Mouse (Mus musculus): Measurements from ENCODE around the gene Shisa6.
A peak's percentile ranks its signal among the peaks of the same experiment; 100 is the strongest.

Gene Shisa6

DNA sequence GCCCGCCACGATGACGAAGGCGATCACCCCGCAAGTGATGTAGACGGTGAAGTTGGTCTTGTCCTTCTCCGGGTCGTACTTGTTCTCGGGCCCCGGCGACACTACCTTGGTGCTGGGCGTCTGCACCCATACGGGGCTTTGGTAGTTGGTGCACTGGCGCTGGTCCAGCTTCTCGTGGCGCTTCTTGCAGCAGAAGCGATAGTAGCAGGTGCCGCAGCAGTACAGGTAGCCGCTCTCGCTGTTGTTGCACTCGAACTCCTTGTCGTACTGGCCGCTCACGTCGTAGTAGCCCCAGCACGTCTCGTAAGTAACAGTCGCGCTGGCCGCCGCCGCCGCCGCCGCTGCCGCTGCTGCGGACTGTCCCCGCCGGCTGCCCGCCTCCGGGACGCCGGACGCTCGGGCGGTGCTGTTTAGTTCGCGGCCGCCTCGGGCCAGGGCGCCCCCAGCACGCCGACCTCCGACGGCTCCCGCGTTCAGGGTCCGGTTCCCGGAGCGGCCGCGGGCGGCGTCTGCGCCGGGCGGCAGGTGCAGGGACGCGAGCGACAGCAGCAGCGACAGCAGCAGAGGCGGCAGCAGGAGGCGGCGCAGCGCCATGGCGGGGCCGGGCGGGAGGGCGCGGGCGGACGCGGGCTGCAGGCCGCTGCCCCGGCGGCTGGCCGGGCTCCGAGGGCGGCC, at the start of gene Shisa6:
Shisa6 (minus strand) TSS at position 594 of the 675 bp plus-strand sequence.
- DNase-seq (ENCODE audit: low read depth) = no peak

DNA sequence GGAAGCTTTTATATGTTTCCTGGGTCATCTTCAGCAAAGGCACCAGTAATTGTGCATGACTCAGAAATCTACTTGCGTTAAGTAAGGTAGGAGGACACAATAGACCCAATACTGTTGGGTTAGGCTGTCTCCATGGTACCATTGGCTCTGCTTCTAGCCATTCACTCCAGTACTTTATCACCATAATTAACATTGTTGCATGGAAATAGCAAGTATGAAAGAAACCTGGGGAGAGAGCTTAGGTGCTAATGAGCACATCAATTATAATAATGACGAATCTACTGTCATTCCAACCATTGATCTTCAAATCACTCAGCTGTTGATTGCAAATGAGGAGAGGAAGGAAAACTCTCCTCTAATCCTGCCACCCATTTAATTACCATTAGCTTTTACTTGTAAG, 48.1 kb upstream of the Shisa6 start:
- DNase-seq (ENCODE audit: low read depth) = no peak

DNA sequence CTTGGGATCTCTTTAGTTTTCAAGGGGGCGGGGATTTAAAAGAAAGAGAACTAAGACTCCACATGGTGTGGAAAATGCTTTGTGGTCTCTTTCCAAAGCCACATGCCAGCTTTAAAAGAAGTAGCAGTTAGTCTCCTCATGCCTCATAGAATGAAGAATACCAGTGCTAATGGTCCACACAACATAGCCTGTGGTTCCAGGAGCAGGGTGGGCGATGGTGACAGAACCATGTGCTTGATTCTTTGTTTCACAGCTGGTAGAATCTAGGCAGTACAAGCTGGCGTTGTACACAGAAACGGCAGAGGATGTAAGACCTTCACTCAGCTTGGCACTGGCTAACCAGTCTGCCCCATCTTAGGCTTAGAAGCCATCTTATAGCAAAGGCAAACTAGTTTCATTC, 43.3 kb upstream of the Shisa6 start:
- no peak for DNase-seq (ENCODE audit: low read depth)

DNA sequence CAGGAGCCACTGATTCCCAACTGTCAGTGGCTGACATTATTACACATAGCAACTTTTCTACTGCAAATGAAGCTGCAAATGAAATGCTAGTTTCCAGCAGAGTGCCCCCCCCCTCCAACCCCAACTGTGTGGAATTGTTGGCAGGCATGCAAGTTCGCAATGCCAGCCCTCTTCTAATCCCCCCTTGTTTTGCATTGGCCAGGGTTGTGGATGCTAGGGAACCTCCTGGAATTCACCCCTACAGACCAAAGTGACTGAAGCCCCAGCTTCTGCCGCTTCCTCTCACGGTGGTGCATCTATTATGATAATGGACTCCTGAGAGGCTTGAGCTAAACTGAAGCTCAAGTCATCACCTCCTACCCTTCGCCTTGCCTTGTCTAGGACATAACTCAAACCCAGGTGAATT, 42.6 kb upstream of the Shisa6 start:
- DNase-seq (ENCODE audit: low read depth) = no peak

DNA sequence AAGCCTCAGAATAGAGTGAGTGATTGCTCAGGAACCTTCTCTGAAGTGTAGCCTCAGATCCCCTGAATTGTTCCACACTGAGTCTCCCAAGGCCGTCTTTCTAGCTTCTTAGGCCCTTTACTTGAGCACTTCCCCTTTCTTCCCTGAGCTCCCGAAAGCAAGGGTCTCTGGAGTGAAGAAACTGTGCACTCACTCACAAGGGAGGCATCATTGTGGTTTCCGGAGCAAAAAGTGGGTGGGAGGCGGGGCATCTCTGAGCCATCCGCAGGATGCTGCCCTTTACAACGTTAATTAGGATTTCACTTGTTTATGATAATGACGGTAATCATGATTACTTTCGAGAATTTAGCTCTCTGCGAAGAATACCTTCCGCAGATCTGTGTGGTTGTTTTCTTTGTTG, 41.6 kb upstream of the Shisa6 start:
- DNase-seq (ENCODE audit: low read depth) = peak; percentile 22

DNA sequence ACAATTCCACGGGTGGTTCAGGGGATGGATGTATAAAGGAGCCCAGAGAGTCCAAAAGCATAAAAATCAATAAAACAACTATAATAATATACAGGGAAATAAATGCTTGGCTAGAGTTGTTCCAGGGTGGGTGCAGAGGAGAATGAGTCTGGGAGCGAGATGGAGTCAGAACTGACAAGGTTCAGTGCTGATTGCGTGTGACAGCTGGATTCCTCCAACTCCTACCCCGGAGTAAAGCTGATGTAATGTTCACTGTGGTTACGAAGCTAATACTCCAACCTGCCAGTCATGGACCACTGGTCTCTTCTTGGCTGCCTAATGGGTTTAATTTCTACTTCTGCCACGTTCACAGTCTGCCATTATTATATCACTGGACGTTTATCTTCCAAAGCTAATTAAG, 36.5 kb upstream of the Shisa6 start:
- no peak for DNase-seq (ENCODE audit: low read depth)

DNA sequence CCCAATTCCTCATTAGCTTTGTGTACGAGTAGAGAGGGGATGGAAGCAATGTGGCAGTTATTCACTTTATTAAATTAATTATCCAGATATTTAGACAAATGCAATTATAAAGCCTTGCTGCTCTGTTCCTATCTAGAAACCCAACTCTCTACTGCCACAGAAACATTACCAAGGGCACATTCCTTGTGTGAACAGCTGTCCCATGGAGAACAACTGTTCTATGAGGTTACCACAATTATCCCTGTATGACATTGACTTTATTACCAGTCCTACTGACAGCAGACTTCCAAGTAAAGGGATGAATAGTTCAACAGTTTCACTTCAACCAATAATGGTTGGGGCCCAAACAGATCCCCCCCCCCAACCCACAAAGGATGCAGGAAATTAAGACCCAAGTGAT, 12.1 kb upstream of the Shisa6 start:
- DNase-seq (ENCODE audit: low read depth) = no peak

DNA sequence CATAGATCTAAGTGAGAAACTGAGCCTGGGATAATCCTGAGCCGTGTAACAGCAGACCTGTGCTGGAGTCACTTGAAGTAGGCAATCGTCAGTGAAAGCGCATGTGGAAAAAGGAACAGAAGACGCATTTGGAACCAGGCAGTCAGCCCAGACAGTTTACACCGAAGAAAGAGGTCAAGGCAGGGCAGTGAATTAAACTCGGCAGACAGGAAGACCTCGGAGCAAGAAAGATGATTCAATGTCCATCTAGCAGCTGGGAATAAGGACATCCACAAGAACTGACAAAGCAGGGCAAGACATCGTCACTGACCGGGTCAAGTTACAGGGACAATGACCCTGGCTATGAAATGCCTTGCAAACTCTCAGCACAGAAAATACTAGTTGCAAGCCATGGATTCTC, 10.1 kb upstream of the Shisa6 start:
- no peak for DNase-seq (ENCODE audit: low read depth)

DNA sequence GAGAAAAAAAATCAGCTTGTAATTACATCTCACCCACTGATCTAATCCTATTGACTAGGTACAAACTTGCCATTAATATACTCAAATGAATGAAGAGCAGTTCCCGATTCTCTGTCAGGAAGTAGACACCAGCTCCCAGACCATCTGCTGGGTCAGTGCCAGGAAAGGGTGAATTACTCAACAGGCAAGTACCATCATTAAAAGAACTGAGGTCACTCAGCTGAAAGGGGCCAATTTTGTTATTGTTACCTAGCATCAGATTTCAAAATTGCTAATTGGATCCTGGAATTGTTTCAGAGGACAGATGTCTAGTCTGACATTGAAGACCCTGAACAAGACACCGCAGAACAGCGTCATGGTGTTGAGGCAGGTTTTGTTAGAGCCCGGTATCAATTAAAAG, 9.4 kb upstream of the Shisa6 start:
- no peak for DNase-seq (ENCODE audit: low read depth)

DNA sequence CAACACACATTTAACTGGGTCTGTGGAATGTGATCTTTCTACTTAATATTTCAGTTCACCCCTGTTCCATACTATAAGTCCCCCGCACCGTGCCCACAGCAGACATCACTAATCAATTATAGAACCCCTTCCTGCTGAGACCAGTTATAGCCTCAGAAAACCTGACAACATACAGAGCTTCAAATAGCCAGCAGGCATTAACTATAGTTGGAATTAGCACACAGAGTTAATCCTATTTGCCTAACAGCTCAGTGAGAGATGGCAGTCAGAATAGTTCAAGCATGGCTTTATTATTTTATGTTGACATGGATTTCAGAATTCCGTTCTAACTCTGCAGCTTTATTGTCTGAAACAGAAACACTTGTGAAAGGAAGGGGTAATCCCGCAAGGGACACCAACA, 8.5 kb upstream of the Shisa6 start:
- no peak for DNase-seq (ENCODE audit: low read depth)

DNA sequence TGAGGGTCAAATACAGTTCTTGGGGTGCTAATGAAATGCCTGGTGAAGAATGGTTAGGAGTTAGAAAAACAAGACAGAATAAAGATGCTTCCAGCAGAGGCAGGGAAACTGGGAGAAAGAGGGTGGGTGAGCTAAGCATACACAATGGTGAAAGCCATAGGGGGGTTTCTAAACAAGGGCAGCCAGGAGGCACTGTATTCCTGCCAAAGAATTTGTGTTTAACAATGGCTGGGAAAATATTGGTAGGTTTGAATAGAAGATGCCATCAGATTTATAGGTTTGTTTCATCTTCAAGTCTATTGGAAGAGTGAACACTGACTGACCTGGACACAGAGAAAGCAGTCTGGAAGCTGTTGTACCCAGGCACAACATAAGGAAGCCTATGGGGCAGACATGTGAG, 2.4 kb upstream of the Shisa6 start:
- DNase-seq (ENCODE audit: low read depth) = no peak

DNA sequence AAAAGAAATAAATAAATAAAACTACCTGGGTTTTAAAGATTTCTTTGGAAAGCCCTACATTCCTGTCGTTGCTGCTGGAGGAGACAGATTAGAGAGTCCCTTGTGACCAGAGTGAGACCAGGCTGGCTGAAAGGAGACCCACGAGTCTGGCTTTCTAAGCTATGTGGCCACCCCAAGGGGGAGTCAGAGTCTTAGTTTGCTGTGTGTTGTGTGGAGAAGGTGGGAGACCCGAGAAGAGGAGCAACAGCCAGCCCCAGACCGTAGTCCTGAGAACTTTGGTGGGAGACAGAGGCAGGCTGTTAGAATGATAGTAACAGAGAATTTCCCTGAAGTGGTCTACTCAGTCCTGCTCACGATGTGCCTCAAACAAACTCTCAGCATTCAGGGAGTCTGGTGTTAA, 1.6 kb upstream of the Shisa6 start:
- no peak for DNase-seq (ENCODE audit: low read depth)

DNA sequence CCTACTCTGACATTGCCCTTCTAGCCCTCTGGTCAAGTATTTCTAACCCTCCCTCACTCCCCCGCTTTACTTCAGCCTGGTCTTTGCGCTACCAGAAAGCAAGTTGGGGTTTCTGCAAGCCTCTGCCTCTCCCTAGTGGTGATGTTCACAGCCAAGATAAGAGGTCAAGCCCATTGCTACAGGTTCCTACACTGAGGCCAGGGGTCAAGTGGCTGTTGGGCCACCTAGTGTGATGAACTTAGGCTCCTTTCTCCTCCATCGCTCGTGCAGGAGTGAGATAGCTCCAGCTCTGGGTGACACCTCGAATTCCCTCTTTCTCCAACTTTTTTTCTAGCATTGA, 1.2 kb upstream of the Shisa6 start:
- no peak for DNase-seq (ENCODE audit: low read depth)

DNA sequence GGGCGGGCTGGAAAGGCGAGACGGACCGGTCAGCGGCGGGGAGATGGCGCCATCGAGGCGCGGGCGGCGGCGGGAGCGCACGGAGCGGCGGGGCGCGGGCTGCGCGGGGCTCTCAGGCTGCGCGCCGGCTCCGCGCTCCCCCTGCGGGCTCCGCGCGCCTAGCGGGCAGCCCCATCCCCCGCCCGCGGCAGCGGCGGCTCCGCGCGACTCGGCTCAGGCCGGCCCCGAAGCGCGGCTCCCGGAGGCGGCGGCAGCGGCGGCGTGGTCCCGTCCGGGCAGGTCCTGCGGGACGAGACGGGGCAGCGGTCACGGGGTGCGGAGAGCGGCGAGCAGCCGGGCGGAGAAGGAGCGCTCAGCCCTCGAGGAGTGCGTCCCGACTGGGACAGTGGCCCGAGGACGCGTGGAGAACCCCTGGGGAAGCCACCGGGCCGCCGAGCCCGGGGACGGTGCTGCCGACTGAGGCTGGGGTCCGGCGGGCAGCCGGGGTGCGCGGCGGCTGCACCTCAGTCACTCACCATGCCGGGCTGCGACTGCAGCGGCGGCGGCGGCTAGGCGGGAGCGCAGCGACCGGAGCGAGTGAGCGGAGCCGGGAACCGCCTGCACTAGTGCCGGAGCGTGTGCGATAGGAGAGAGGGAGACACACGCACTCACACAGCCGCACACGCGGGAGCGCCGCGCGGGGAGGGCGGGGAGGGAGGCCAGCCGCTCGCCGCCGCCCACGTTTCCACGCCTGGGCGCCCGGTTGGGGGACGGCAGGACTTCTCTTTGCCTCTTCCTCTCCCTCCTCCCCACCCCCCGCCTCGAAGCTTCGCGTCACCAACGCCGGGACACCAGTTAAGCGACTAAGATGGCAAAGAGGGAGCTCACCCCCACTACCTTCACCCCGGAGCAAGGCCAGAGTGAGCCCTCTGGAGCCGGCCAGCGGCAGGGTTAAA, 549 bp upstream of the Shisa6 start:
- no peak for DNase-seq (ENCODE audit: low read depth)

DNA sequence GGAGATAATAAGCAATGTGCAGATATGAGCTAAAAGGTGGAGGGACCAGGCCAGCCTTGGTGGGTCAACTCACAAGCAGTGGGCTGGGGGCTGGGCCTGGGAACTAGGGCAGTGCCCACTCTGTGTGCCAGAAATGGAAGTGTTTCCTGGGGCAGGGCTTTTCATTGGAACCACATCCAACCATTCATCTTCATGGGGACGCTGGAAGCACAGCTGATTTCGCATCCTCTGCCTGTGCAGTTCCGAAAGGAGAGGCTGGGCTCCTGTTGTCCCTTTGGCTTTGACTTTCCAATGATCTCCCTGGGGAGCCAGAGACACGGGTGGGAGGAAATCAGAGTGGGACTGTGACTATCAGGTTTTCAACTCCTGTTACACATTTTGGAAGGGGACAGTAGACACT, 1.5 kb downstream of the Shisa6 start:
- DNase-seq (ENCODE audit: low read depth) = no peak

DNA sequence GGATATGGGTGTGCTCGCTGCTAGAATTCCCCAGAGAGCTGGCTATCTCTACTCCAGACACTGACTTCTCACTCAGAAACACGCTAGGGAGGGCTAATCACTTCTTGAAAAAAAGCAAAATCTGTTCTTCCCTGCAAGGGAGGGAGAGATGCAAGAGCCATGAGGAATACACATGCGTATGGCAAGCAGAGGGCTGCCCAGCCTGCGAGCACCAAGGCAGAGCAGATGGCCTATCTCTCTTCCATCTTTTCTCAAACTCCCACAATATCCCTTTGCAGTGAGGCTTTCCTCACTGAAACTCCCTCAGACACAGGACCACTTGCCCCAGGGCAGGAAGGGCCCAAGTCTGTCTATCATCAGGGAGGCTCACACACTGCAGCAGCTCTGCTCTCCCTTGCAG, 3.4 kb downstream of the Shisa6 start:
- no peak for DNase-seq (ENCODE audit: low read depth)

DNA sequence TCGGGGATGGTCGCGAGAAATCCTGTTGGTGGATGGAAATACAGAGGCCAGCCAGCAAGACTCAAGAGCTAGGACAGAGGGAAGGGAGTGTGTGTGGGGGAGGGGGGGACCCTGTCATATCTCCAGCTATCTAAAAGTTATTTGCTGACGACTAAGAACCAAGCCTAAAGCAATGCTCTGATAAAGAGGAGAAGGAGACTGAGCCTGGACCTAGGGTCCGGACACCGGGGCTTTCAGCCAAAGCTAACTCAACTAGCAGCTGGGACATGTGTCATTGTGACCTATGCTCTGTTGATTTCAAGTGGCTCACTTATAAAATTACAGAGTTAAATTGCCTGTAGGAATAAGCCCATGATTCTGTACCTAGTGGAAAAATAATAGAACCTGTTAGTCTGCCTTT, 6.4 kb downstream of the Shisa6 start:
- no peak for DNase-seq (ENCODE audit: low read depth)

DNA sequence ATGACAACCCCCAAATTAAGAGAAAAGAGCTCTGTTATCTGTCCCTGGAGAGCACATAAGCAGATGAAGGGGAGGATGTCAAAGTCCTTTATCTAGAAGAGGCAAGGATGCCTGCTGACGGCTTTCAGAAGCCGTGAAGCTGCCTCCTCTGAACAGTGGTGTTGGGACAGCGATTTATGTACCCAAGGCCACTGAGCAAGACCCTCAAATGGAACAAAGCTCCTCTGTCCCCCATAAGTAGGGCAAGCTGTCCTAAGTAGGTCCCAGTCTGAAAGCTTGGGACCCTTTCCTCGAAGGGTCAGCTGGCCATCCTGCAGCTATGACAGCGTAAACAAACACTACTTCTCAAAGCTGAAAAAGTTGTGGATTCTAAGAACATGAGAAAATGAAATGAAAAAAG, 11.4 kb downstream of the Shisa6 start:
- DNase-seq (ENCODE audit: low read depth) = no peak

DNA sequence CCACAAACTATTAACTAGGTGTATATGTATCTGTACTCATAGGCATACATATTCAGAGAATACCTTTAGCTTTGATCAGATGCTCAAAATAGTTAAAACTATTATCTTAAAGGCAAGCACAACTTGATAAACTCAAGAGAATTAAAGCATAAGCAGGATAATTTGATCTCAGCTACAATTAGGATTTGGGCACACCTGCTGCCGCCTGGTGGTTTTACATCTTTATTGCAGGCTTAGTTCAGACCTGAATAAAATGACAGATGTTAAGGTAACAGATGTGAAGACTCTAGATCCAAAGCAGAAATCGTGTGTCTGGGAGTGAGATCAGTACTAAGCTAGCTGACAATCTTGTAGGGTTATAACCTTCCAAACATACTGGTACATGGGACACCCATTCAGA, 24.8 kb downstream of the Shisa6 start:
- DNase-seq (ENCODE audit: low read depth) = no peak

DNA sequence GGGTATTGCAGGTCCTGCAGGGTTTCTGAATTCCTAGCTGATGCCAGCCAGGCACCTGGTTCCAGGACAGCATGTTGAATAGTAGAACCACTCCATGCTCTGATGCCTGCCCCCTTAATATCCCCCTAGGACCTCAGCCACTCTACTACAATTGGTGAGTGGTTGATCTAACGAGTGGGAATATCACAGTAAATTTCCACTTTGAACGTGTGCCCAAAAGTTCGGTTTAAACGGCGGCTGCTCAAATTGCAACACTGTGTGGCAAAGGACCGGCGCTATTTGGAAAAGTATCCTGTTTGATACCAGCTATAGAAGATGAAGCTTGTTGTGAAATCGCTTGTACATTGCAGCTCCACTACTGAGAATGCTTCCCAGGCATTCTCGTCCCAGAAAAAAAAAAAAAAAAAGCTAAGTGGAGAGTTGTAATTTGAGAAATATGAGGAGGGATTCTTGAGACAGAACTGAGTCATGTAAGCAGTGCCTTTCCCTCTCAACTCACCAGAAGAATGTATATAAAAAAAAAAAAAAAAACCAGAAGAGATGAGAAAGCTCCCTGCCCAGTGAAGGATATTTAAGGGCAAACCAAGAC, 26.8 kb downstream of the Shisa6 start:
- no peak for DNase-seq (ENCODE audit: low read depth)

DNA sequence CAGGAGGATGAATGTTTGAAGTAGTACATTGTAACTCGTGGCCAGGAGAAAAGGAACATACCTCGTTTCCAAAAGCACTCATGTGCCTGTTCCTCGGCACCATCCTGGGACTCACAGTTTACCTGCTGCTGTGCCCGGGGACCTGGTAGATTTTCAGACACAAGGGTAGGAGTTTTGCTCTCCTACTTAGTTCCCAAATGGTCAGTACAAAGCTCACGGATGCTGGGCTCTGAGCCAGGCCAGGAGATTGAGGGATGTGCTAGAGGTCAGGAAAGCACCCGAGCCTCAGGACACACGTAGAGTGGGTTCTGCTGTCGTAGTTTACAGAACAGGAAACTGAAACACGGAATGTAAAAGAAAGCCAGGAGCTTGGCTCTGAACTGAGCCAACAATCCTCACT, 29.5 kb downstream of the Shisa6 start:
- no peak for DNase-seq (ENCODE audit: low read depth)

DNA sequence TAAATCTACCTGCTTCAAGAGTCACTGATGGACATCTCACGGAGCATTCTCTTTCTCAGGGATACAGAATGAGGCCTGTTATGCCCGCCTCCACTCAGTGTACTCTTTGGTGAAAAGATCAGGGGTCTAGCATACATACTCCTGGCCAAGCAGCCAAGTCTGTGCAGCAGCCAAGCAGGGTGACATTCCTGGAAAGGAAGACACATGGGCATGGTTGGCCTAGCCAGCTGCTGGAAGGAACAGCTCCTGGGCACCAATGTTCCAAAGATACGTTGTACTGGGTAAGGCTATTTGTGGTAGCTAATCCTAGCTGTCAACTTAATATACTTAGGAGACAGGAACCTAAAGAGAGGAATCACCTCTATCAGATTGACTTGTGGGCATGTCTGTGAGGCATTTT, 31.4 kb downstream of the Shisa6 start:
- DNase-seq (ENCODE audit: low read depth) = no peak

DNA sequence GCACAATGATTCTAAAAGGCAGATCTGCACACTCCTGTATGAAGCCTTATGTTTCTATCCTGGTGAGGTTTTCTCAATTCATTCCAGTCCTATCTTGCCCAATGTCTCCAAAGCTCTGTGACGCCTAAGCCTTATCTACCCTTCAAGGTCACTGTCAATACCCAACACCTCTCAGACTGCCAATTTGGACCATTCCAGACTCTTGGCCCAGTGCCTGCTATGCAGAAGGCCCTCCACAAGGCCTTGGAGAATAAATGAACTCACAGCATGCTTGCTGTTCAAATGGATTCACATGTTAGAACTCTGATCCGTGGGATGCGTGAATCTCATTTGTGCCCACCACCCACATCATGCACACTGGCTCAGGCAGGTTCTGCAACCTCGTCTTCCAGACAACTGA, 38.0 kb downstream of the Shisa6 start:
- DNase-seq (ENCODE audit: low read depth) = no peak

Measured in c-Kit-positive CD71-negative TER-119-negative erythroid progenitor cells, embryonic 14.5 days (primary cell).